Mouse (Mus musculus): ENCODE measurements around the gene Gm10330.
"Not testable (repeated sequence)": the region's sequence is repeated elsewhere in the genome, so short reads cannot be mapped to it uniquely, and the experiment has no call there.

Gene Gm10330

GRCm38 (mm10) chr12:23780165-23780564 is at the start of gene Gm10330:
Gm10330 (minus strand) TSS chr12:23780265.
- DNase-seq (ENCODE audit: extremely low read depth, low read depth, low spot score) = not testable (repeated sequence)

DNA sequence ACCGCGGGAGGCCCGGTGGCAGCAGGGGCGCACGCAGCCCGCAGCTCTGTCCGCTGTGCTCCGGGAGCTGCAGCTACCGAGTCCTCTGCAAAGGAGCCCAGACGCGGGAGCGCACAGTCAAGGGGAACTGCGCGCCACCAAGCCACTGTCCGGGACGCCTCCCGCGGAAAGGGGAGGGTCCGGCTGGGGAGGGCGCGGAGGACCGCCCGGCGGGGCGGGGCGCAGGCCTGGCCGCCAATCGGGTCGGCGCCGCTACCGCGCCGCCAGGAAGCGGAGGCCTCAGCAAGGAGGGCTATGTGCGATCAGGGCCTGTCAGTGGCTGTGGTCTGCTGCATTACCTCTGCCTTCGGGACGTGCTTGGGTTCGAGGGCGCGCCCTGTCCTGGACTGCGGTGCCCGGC is 20.7 kb upstream of the Gm10330 start:
- DNase-seq (ENCODE audit: extremely low read depth, low read depth, low spot score) = not testable (repeated sequence)

DNA sequence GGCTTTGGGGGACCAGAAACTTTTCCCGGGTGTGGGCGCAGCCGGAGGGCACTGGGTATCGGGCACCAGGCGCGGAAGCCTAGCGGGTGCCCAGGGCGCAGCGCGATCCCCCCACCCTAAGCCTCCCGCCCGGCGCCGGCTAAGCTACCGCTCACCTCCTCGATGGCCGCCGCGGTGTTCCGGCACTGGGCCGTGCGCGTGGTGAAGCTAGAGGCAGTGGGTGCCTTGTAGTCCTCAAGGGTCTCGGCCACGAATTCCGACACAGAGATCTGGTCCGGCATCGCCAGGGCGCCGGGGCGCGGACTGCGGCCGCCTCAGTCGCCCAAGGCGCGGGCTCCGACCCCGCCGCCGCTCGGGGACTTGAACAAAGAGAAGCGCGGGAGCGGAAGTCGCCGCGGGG is 20.3 kb upstream of the Gm10330 start:
- not testable (repeated sequence) for DNase-seq (ENCODE audit: extremely low read depth, low read depth, low spot score)

All from fat pad, adult 2 months (tissue).